ENCODE assay signal across 15 mouse cellular contexts in the genomic region with DNA sequence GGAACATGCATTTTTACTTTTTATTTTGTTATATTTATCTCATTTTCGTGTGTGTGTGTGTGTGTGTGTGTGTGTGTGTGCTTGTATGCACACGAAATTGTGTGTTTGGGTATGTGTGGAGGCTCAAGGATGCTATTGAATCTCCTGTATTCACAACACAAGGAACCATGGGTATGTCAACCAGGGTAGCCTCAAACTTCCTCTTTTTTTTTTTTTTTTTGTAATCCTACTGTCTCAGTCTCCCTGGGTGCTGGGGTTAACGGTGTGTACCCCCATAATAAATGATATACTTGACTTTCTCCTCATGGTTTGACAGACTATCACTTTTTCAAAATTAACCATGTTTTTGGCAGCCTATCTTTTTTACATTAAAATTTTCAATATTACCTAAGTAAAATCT.
"Had no signal": no experiment of that assay in that cellular context is flagged by ENCODE, and none has a peak within 500 bp of the region (broad histone marks: within the 10 kb centered on the region; RNA-seq: fewer than 3 reads in every experiment).

No protein-coding gene starts in this region.

- H3K36me3 ChIP-seq: neural tube, embryonic 15.5 days had no signal

- H3K27ac ChIP-seq: lung, embryonic 15.5 days; macrophage; midbrain, embryonic 10.5 days; midbrain, embryonic 12.5 days; neural tube, embryonic 13.5 days; neural tube, embryonic 15.5 days had no signal

- DNase-seq: lung, adult 2 months; lung, postnatal 14 days; midbrain, embryonic 14.5 days; right cerebral cortex, postnatal 14 days; thymus, adult 18-20 months; thymus, postnatal 14 days had no signal

- H3K4me3 ChIP-seq: lung, embryonic 15.5 days; midbrain, embryonic 10.5 days; midbrain, embryonic 12.5 days; myocyte; neural tube, embryonic 13.5 days; neural tube, embryonic 15.5 days had no signal

- H3K27me3 ChIP-seq: lung, embryonic 15.5 days; midbrain, embryonic 12.5 days; neural tube, embryonic 13.5 days; neural tube, embryonic 15.5 days had no signal

- H3K9me3 ChIP-seq: lung, embryonic 15.5 days; midbrain, embryonic 10.5 days; midbrain, embryonic 12.5 days; neural tube, embryonic 13.5 days; neural tube, embryonic 15.5 days had no signal

- ATAC-seq: lung, postnatal 0 days; midbrain, embryonic 16.5 days had no signal
